Mouse (Mus musculus) ovary, postnatal 10 days (tissue): ENCODE results near the gene 4930438A08Rik.
"Not testable (repeated sequence)": the region's sequence is repeated elsewhere in the genome, so short reads cannot be mapped to it uniquely, and the experiment has no call there.

ENCODE experiments used
- DNase-seq: peaks from one replicate; pipeline ENCODE4 v3.0.0; 2022; ENCODE audit warnings: low spot score

Gene 4930438A08Rik

GRCm38 (mm10) chr11:58281970-58282496, 7.4 kb downstream of the 4930438A08Rik start:
- no peak for DNase-seq

DNA sequence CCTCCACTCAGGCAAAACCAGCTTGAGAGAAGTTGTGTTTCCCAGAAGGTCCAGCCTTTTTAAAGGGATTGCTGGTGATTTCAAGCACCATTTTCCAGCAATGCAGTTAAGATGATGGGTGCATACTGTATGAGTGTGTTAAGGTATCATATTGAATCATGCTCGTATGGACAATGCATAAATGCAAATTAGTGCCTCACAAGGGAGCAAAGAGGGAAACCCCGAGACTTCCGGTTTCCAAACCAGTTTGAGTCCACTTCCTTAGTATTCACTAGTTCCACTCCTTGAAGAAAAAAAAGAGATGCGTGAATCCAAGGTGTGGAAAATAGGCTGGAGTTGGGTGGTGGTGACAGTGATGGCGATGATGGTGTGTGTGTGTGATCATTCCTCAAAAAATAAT, 7.9 kb downstream of the 4930438A08Rik start:
- no peak for DNase-seq

- no peak for DNase-seq
Observed at GRCm38 (mm10) chr11:58289992-58290682, 15.5 kb downstream of the 4930438A08Rik start.

- no peak for DNase-seq
Observed at GRCm38 (mm10) chr11:58290812-58291211, 16.2 kb downstream of the 4930438A08Rik start.

DNA sequence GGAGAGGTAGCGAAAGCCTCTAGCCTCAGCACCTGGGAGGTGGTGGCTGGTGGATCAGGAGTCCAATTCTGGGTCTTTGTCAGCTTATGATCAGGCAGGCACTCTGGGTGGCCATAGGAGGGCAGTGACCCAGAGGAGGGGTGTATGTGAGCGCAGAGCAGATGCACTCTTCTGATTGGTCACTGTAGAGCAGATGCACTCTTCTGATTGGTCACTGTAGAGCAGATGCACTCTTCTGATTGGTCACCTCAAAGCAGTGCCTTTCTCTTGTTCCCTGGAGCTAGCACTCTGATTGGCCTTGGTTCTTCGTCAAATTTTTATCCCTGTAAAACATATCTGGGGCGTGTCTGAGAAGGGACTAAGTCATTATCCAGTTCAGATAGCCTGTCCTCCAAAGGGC, 18.2 kb downstream of the 4930438A08Rik start:
- no peak for DNase-seq

- DNase-seq = no peak
Observed at GRCm38 (mm10) chr11:58297396-58297795, 22.8 kb downstream of the 4930438A08Rik start.

- peak; percentile 43 for DNase-seq
Observed at GRCm38 (mm10) chr11:58301057-58301456, 26.5 kb downstream of the 4930438A08Rik start.

GRCm38 (mm10) chr11:58301837-58302754, 27.5 kb downstream of the 4930438A08Rik start:
- peak; percentile 100 for DNase-seq

GRCm38 (mm10) chr11:58302774-58303445, 28.3 kb downstream of the 4930438A08Rik start:
- DNase-seq = no peak

DNA sequence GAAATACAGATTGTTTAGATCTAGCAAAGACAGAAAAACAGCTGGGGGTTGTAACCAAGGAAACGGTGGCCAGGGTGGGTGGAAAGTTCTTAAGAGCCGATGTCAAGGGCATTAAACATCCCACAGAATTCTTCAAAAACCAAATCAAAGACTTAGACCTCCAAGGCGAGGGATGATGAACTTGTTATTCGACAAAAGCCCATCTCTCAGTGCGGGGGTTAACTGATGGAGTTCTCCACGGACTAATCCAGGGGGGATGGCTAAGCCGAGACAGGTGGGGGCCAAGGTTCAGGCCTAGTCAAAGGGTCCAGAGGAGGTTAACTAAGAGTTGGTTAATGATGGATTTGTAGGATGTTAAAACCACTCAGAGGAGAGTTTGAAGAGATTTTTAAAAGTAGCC, 29.0 kb downstream of the 4930438A08Rik start:
- DNase-seq = no peak

DNA sequence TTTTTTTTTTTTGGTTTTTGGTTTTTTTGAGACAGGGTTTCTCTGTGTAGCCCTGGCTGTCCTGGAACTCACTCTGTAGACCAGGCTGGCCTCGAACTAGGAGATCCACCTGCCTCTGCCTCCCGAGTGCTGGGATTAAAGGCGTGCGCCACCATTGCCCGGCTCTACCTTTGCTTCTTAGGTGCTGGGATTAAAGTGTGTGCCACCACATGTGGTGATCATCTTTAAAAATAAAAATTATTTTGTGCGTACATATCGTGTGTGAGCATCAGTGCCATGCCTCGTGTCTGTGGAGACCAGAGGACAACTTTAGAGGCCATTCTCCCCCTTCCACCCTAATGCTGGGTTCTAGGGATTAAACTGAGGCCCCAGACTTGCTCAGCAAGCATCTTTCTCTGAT, 30.7 kb downstream of the 4930438A08Rik start:
- DNase-seq = not testable (repeated sequence)

DNA sequence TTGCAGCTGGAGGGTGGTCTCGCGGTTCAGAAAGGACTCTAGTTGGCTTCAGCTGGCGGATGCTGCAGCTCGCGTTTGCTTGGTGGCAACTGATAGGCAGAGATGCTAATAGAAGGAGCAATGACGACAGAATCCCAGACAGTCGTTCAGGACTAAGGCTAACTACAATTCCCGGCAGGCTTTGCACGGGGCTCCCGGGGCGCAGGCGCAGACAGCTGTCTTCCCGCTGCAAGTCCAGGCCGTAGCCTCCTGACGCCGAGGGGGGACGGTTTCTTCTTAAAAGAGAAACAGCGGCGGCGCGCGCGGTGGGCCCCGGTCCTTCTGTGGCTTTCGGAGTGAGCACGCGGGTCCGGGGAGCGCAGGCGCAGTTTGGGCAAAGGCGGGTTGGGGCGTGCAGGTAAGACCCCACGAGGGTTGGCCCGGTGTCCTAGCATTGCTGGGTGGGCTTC, 32.3 kb downstream of the 4930438A08Rik start, which contains the start of gene Zfp692:
Gene Zfp692 (plus strand): TSS at position 210 of the 449 bp plus-strand sequence.
- peak; percentile 70 for DNase-seq

DNA sequence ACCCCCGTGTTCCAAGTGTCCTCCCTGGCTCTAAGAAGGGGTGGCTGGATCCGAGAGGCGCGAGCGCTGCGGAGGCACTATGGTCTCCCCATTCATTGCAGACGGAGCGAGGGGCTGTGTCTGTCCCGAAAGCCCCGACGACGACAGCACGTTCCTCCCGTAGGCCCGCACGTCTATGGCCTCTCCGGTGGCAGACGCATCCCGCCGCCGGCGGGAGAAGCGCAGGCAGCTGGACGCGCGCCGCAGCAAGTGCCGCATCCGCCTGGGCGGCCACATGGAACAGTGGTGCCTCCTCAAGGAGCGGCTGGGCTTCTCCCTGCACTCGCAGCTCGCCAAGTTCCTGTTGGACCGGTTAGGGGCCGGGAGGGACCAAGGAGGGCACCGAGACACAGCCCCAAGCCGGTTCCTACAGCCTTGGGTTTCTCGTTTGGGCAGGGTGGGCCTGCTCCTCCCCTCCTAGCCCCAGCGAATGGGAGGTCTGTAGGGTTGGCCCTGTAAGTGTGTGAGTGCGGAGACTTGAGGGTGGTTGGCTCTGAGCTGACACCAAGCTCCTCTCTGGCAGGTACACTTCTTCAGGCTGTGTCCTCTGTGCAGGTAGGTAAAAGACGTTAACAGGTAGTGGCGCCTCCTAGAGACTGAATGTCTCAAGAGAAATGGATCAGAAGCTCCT, 32.9 kb downstream of the 4930438A08Rik start:
- peak; percentile 47 for DNase-seq

- no peak for DNase-seq
Observed at GRCm38 (mm10) chr11:58308661-58309060, 34.1 kb downstream of the 4930438A08Rik start.

DNA sequence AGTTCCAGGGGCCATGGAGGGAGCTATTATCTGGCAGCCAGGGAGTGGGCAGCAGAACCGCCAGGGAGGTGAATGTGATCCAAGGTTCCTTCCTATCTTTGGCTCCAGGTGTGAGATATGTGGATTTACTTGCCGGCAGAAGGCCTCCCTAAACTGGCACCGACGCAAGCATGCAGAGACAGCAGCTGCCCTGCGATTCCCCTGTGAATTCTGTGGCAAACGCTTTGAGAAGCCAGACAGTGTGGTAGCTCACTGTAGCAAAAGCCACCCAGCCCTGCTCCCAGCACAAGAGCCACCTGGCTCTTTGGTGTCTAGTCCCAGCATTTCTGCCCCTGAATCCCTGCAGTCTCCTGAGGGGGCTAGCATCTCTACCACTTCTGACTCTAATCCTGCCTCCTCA, 39.5 kb downstream of the 4930438A08Rik start:
- DNase-seq = no peak

DNA sequence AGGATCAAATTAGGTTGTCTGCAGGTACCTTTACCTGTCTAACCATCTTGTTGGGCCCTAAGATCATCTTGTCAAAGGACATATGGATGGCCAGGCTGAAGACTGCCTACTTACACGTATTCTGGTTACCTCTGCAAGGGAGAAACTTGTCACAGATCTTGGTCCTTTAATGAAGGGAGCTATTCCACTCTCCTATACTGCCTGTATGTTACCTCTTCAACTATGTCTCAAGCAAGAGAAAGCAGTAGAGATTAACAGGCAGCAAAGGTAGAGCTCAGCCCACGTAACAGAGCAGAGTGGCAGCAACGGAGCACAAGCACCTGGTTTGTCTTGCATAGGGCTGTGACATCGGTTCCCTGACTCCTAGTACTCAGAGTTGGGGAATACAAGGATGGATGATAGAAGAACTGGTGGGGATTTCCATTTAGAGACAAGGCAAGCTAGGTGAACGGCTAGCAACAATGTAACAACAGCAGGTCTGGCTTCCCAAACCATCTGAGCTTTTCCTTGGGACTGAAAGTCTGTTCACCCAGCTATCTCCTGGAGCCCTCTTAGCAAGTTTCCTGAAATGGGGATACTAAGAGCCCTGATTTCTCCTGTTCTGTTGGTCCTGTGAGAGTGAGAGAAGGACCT, 41.1 kb downstream of the 4930438A08Rik start:
- DNase-seq = no peak

- DNase-seq = no peak
Observed at GRCm38 (mm10) chr11:58316344-58316743, 41.7 kb downstream of the 4930438A08Rik start.

- DNase-seq = no peak
Observed at GRCm38 (mm10) chr11:58316768-58317390, 42.3 kb downstream of the 4930438A08Rik start.

GRCm38 (mm10) chr11:58322824-58323569, 48.4 kb downstream of the 4930438A08Rik start:
- peak; percentile 93 for DNase-seq
